Mouse (Mus musculus): ENCODE results near the gene Ulk4. TPM values are rescaled to one million over a fixed set of nuclear protein-coding genes. Genes with fewer than 3 reads are reported as not detected.

The Ulk4 gene
- polyA plus RNA-seq, 1 experiment from 2014 or later, result 101 TPM

GRCm38 (mm10) chr9:121000641-121001320, 276.2 kb downstream of the Ulk4 start:
- Histone ChIP-seq H3K4me2 (no peak overlapping the region), H3K4me3 (ENCODE audit: low read depth, low read length) (no peak overlapping the region), H3K27me3 (ENCODE audit: control insufficient read depth, insufficient read depth, low read length) (no peaks in the 10 kb centered on the region), H3K4me1 (ENCODE audit: control insufficient read depth, insufficient read depth, low read length) (0 out of 2 replicates have a peak, but pooled peaks cover 6% of the 10 kb centered on the region), H3K27ac (ENCODE audit: low read depth, low read length) (peak overlapping the region; percentile 73), H3K9me3 (replicated peaks; ENCODE audit: control insufficient read depth, low read length) (no peaks in the 10 kb centered on the region), H3K36me3 (ENCODE audit: control insufficient read depth, insufficient read depth, low read length) (no peaks in the 10 kb centered on the region), H3K9ac (ENCODE audit: low read depth, low read length) (no peak overlapping the region)
- no peak for ATAC-seq (replicated peaks; ENCODE audit: insufficient number of reproducible peaks, low FRiP score, low TSS enrichment)
- 53% methylated on average over 7 of the region's 7 CpGs for WGBS (ENCODE audit: insufficient replicate concordance)

GRCm38 (mm10) chr9:120998696-120999095, 278.3 kb downstream of the Ulk4 start:
- whole genome bisulfite sequencing (ENCODE audit: insufficient replicate concordance), result 73% methylated on average over 11 of the region's 11 CpGs
- no peak for ATAC-seq (replicated peaks; ENCODE audit: insufficient number of reproducible peaks, low FRiP score, low TSS enrichment)
- Histone ChIP-seq H3K27me3 (ENCODE audit: control insufficient read depth, insufficient read depth, low read length) (no peaks in the 10 kb centered on the region), H3K9ac (ENCODE audit: low read depth, low read length) (no peak overlapping the region), H3K36me3 (ENCODE audit: control insufficient read depth, insufficient read depth, low read length) (no peaks in the 10 kb centered on the region), H3K9me3 (replicated peaks; ENCODE audit: control insufficient read depth, low read length) (no peaks in the 10 kb centered on the region), H3K4me3 (ENCODE audit: low read depth, low read length) (no peak overlapping the region), H3K4me1 (ENCODE audit: control insufficient read depth, insufficient read depth, low read length) (0 out of 2 replicates have a peak, but pooled peaks cover 9% of the 10 kb centered on the region), H3K27ac (ENCODE audit: low read depth, low read length) (no peak overlapping the region), H3K4me2 (no peak overlapping the region)

DNA sequence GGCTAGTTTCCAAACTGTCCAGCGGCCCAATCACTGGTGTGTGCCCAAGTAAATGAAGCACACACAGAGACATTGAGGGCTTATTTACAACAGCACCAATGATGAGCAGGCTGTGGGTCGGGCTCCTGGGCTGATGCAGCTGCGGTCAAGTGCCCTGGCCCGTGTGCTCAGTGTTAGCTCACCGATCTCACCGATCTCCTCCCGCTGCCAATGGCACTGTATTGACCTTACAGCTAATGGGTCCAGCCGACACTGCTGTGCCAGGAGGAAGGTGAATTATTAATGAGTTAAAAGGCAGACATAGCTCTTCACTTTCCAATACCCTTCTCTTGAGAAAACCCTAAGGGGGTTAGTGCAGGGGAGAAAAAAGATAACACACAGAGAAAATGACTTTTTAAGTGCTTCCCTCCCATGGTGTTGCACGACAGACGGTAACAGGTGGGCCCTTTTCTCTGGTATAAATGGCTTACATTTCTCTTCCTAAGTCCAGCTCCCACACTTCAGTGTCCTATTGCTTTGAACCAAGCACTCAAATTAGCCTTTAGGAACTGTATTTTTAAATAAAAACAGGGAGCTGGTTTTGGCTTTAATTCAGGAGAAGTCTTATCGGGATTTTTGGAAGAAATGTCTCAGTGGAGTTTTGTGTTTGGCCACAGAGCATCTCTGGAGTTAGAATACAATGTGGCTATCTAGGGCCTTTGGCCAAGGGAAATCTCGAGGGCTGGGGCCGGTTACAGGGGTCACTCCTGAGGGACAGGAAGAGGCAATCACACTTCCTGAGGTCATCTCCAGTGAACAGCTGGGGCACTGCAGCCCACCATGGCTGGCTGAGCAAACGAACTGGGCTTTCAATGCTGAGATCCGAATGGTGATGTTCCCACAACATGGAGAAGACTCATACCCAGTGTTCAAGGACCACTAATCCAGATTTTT, 282.5 kb downstream of the Ulk4 start:
- Histone ChIP-seq H3K27ac (ENCODE audit: low read depth, low read length) (no peak overlapping the region), H3K4me3 (ENCODE audit: low read depth, low read length) (no peak overlapping the region), H3K27me3 (ENCODE audit: control insufficient read depth, insufficient read depth, low read length) (no peaks in the 10 kb centered on the region), H3K4me1 (ENCODE audit: control insufficient read depth, insufficient read depth, low read length) (0 out of 2 replicates have a peak, but pooled peaks cover 3% of the 10 kb centered on the region), H3K9me3 (replicated peaks; ENCODE audit: control insufficient read depth, low read length) (no peaks in the 10 kb centered on the region), H3K4me2 (no peak overlapping the region), H3K36me3 (ENCODE audit: control insufficient read depth, insufficient read depth, low read length) (no peaks in the 10 kb centered on the region), H3K9ac (ENCODE audit: low read depth, low read length) (no peak overlapping the region)
- no peak for ATAC-seq (replicated peaks; ENCODE audit: insufficient number of reproducible peaks, low FRiP score, low TSS enrichment)
- 67% methylated on average over 15 of the region's 15 CpGs for WGBS (ENCODE audit: insufficient replicate concordance)

DNA sequence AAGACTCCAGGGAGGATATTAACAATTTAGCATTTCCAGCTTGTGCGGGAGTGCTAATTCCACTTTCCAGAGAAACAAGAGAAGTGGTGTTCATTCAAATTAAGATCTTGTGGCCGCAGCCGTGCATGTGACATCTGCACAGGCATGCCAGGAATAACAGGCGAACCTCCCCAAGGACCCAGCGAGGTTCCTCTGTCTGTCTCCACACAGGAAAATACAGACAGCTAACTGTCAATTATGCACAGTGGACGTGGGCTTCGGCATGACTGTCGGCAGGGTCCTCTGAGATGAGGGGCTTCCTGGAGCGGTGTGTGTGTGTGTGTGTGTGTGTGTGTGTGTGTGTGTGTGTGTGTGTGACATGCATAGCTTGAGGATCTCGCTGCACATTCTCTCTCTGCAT, 284.0 kb downstream of the Ulk4 start:
- 73% methylated on average over 10 of the region's 10 CpGs for WGBS (ENCODE audit: insufficient replicate concordance)

DNA sequence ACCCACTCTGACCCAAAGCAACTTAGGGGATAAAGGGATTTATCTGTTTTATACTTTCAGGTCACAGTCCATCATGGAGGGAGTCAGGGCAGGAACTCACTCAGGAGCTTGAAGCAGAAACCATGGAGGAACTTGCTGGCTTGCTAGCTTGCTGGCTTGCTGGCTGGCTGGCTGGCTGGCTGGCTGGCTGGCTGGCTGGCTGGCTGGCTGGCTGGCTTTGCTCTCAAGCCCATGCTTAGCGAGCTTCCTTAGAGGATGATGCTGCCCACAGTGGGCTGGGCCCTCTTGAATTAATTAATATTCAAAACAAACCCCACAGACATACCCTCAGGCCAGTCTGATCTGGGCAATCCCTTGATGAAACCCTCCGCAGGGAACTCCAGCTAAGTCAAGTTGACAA, 285.2 kb downstream of the Ulk4 start:
- Histone ChIP-seq H3K36me3 (ENCODE audit: control insufficient read depth, insufficient read depth, low read length) (no peaks in the 10 kb centered on the region), H3K4me2 (no peak overlapping the region), H3K27ac (ENCODE audit: low read depth, low read length) (no peak overlapping the region), H3K4me1 (ENCODE audit: control insufficient read depth, insufficient read depth, low read length) (peaks cover 20% of the 10 kb centered on the region), H3K9ac (ENCODE audit: low read depth, low read length) (no peak overlapping the region), H3K27me3 (ENCODE audit: control insufficient read depth, insufficient read depth, low read length) (no peaks in the 10 kb centered on the region), H3K9me3 (replicated peaks; ENCODE audit: control insufficient read depth, low read length) (no peaks in the 10 kb centered on the region), H3K4me3 (ENCODE audit: low read depth, low read length) (no peak overlapping the region)
- ATAC-seq (replicated peaks; ENCODE audit: insufficient number of reproducible peaks, low FRiP score, low TSS enrichment), result no peak
- 67% methylated on average over 2 of the region's 2 CpGs for WGBS (ENCODE audit: insufficient replicate concordance)

More for the DNA sequence above, 284.0 kb downstream of the Ulk4 start:
- ATAC-seq (replicated peaks; ENCODE audit: insufficient number of reproducible peaks, low FRiP score, low TSS enrichment), result no peak
- H3K9ac ChIP-seq (ENCODE audit: low read depth, low read length), result no peak overlapping the region
- H3K27ac ChIP-seq (ENCODE audit: low read depth, low read length), result no peak overlapping the region
- H3K4me3 ChIP-seq (ENCODE audit: low read depth, low read length), result no peak overlapping the region
- H3K4me2 ChIP-seq, result no peak overlapping the region
- H3K9me3 ChIP-seq (replicated peaks; ENCODE audit: control insufficient read depth, low read length), result no peaks in the 10 kb centered on the region
- H3K27me3 ChIP-seq (ENCODE audit: control insufficient read depth, insufficient read depth, low read length), result no peaks in the 10 kb centered on the region
- H3K4me1 ChIP-seq (ENCODE audit: control insufficient read depth, insufficient read depth, low read length), result peaks cover 8% of the 10 kb centered on the region
- H3K36me3 ChIP-seq (ENCODE audit: control insufficient read depth, insufficient read depth, low read length), result no peaks in the 10 kb centered on the region

GRCm38 (mm10) chr9:120989806-120990700, 286.9 kb downstream of the Ulk4 start:
- 73% methylated on average over 15 of the region's 15 CpGs for WGBS (ENCODE audit: insufficient replicate concordance)
- Histone ChIP-seq H3K9me3 (replicated peaks; ENCODE audit: control insufficient read depth, low read length) (no peaks in the 10 kb centered on the region), H3K4me2 (no peak overlapping the region), H3K27ac (ENCODE audit: low read depth, low read length) (no peak overlapping the region), H3K36me3 (ENCODE audit: control insufficient read depth, insufficient read depth, low read length) (no peaks in the 10 kb centered on the region), H3K27me3 (ENCODE audit: control insufficient read depth, insufficient read depth, low read length) (no peaks in the 10 kb centered on the region), H3K4me1 (ENCODE audit: control insufficient read depth, insufficient read depth, low read length) (peaks cover 24% of the 10 kb centered on the region), H3K9ac (ENCODE audit: low read depth, low read length) (no peak overlapping the region), H3K4me3 (ENCODE audit: low read depth, low read length) (no peak overlapping the region)
- ATAC-seq (replicated peaks; ENCODE audit: insufficient number of reproducible peaks, low FRiP score, low TSS enrichment), result no peak

DNA sequence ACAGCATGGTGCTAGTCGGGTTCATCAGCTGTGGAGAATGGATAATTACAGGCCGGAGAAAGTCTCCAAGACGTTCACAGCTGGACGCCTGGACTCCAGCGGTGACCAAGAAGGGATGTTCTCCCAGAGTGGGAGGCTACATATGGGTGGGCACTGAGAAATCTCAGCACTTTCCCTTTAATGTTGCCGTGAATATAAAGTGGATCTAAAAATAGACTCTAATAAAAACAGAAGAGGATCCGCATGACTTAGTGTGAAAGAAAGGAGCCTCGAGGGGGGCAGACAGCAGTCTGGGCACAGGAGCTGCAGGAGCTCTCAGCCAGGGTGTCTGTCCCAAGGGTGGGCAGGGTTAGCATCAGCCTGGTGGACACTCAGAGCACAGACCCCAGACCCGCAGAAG, 288.9 kb downstream of the Ulk4 start:
- Histone ChIP-seq H3K4me3 (ENCODE audit: low read depth, low read length) (no peak overlapping the region), H3K4me1 (ENCODE audit: control insufficient read depth, insufficient read depth, low read length) (peaks cover 24% of the 10 kb centered on the region), H3K9ac (ENCODE audit: low read depth, low read length) (no peak overlapping the region), H3K36me3 (ENCODE audit: control insufficient read depth, insufficient read depth, low read length) (no peaks in the 10 kb centered on the region), H3K9me3 (replicated peaks; ENCODE audit: control insufficient read depth, low read length) (no peaks in the 10 kb centered on the region), H3K27me3 (ENCODE audit: control insufficient read depth, insufficient read depth, low read length) (no peaks in the 10 kb centered on the region), H3K4me2 (no peak overlapping the region), H3K27ac (ENCODE audit: low read depth, low read length) (no peak overlapping the region)
- no peak for ATAC-seq (replicated peaks; ENCODE audit: insufficient number of reproducible peaks, low FRiP score, low TSS enrichment)
- 50% methylated on average over 9 of the region's 9 CpGs for WGBS (ENCODE audit: insufficient replicate concordance)

GRCm38 (mm10) chr9:120986994-120987393, 290.0 kb downstream of the Ulk4 start:
- H3K27me3 ChIP-seq (ENCODE audit: control insufficient read depth, insufficient read depth, low read length), result no peaks in the 10 kb centered on the region

More at GRCm38 (mm10) chr9:120986994-120987393, 290.0 kb downstream of the Ulk4 start:
- no peak overlapping the region for H3K4me3 ChIP-seq (ENCODE audit: low read depth, low read length)
- no peaks in the 10 kb centered on the region for H3K9me3 ChIP-seq (replicated peaks; ENCODE audit: control insufficient read depth, low read length)
- no peak overlapping the region for H3K9ac ChIP-seq (ENCODE audit: low read depth, low read length)
- H3K4me1 ChIP-seq (ENCODE audit: control insufficient read depth, insufficient read depth, low read length), result peaks cover 24% of the 10 kb centered on the region
- 55% methylated on average over 4 of the region's 4 CpGs for WGBS (ENCODE audit: insufficient replicate concordance)
- no peaks in the 10 kb centered on the region for H3K36me3 ChIP-seq (ENCODE audit: control insufficient read depth, insufficient read depth, low read length)
- H3K4me2 ChIP-seq, result no peak overlapping the region
- H3K27ac ChIP-seq (ENCODE audit: low read depth, low read length), result no peak overlapping the region
- 0 out of 2 replicates have a peak, but pooled peaks have one; percentile 7 for ATAC-seq (replicated peaks; ENCODE audit: insufficient number of reproducible peaks, low FRiP score, low TSS enrichment)

Data from heart, embryonic 11.5 days (tissue).